Mouse (Mus musculus) C3H10T1/2 (cell line): ENCODE results near the gene Hoxb4. TPM values are rescaled to one million over a fixed set of nuclear protein-coding genes. Genes with fewer than 3 reads are reported as not detected.

Experiments
- polyA plus RNA-seq, 2 experiments: library from polyadenylated mRNA; unstranded; fragments of >200 nt; fragmentation: generic; extraction: Trizol; gene quantifications; one replicate each; pipeline ENCODE4 v1.2.1; 2012; ENCODE audit warnings: missing spikeins in 2 of 2

Gene Hoxb4
- not detected for polyA plus RNA-seq

GRCm38 (mm10) chr11:96317608-96318367 lies at the start of gene Hoxb4:
Gene Hoxb4, plus strand, starts transcription at chr11:96318267.

GRCm38 (mm10) chr11:96270996-96271540 lies 47.0 kb upstream of the Hoxb4 start, which contains the start of gene Hoxb9:
Gene Hoxb9, plus strand, starts transcription at chr11:96271457.

GRCm38 (mm10) chr11:96281855-96282570 lies 36.1 kb upstream of the Hoxb4 start, which contains the start of gene Hoxb8:
Gene Hoxb8, plus strand, starts transcription at chr11:96281905.

GRCm38 (mm10) chr11:96285771-96286738 lies 32.0 kb upstream of the Hoxb4 start, which contains the start of gene Hoxb7:
Gene Hoxb7, plus strand, starts transcription at chr11:96286623.

GRCm38 (mm10) chr11:96291681-96292564 lies 26.1 kb upstream of the Hoxb4 start, which contains the start of gene Hoxb6:
Gene Hoxb6, plus strand, starts transcription at chr11:96292476.

GRCm38 (mm10) chr11:96303151-96304099 lies 14.6 kb upstream of the Hoxb4 start, which contains the start of gene Hoxb5:
Gene Hoxb5, plus strand, starts transcription at chr11:96303336.

GRCm38 (mm10) chr11:96323154-96323553 lies 5.1 kb downstream of the Hoxb4 start, which contains the start of gene Hoxb3:
Gene Hoxb3, plus strand, starts transcription at chr11:96323326.

GRCm38 (mm10) chr11:96350341-96350624 lies 32.2 kb downstream of the Hoxb4 start, which contains the start of gene Hoxb2:
Gene Hoxb2, plus strand, starts transcription at chr11:96350525.

GRCm38 (mm10) chr11:96365441-96366091 lies 47.5 kb downstream of the Hoxb4 start, which contains the start of gene Hoxb1:
Gene Hoxb1, plus strand, starts transcription at chr11:96365752.

Other genes starting within 250 kb of the Hoxb4 start
- gene Atp5g1, start 242.6 kb upstream of the Hoxb4 start, polyA plus RNA-seq: 1,000 to 10,000 TPM in 1 of 2 experiments, 100 to 1,000 TPM in 1; 623 to 1,824 TPM
- under 1 TPM in 1 of 2 experiments, not detected in 1; 0.07 TPM for gene Calcoco2, start 206.3 kb upstream of the Hoxb4 start, polyA plus RNA-seq
- gene Ttll6, start 184.5 kb upstream of the Hoxb4 start, polyA plus RNA-seq: under 1 TPM in 1 of 2 experiments, not detected in 1; 0.17 TPM
- gene Hoxb13, start 124.0 kb upstream of the Hoxb4 start, polyA plus RNA-seq: under 1 TPM in 1 of 2 experiments, not detected in 1; 0.02 TPM
- not detected for gene Hoxb9, start 46.8 kb upstream of the Hoxb4 start, polyA plus RNA-seq
- not detected for gene Hoxb8, start 36.4 kb upstream of the Hoxb4 start, polyA plus RNA-seq
- not detected for gene Hoxb7, start 31.6 kb upstream of the Hoxb4 start, polyA plus RNA-seq
- not detected for gene Hoxb6, start 25.8 kb upstream of the Hoxb4 start, polyA plus RNA-seq
- under 1 TPM; 0.01 to 0.04 TPM for gene Hoxb5, start 14.9 kb upstream of the Hoxb4 start, polyA plus RNA-seq
- gene Hoxb3, start 5.1 kb downstream of the Hoxb4 start, polyA plus RNA-seq: under 1 TPM in 1 of 2 experiments, not detected in 1; 0.06 TPM
- not detected for gene Hoxb2, start 32.3 kb downstream of the Hoxb4 start, polyA plus RNA-seq
- not detected for gene Hoxb1, start 47.5 kb downstream of the Hoxb4 start, polyA plus RNA-seq
- gene Skap1, start 146.3 kb downstream of the Hoxb4 start, polyA plus RNA-seq: under 1 TPM; 0.06 to 0.07 TPM